Mouse (Mus musculus) testis, postnatal 10 days (tissue): Measurements from ENCODE around the gene Cep126.

Experiments used
- DNase-seq: peaks from one replicate; pipeline ENCODE4 v3.0.0; 2021; ENCODE audit warnings: low spot score

Cep126 gene

DNA sequence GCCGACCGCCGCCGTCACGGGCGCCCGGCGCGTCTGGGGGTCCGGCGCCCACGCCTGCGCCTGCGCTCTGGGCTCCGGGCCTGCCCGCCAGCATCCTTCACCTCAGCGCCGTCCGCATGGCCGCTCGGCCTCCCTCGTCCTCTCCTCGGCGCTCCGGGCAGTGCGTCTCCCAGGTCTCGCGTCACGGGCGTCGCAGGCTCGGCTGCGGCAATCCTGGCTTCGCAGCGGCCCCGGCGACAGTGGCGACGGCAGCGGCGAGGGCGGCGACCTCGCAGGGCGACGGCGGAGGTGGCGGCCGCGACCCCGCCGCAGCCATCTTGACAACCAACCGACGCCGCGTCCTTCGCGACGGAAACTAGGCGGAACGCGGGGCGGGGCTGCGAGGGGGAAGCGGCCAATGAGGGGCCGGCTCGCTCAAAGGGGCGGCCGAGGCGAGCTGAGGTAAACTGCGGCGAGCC is at the start of gene Cep126:
Cep126 (minus strand) TSS at position 178 of the 458 bp plus-strand sequence.
- peak; percentile 93 for DNase-seq

DNA sequence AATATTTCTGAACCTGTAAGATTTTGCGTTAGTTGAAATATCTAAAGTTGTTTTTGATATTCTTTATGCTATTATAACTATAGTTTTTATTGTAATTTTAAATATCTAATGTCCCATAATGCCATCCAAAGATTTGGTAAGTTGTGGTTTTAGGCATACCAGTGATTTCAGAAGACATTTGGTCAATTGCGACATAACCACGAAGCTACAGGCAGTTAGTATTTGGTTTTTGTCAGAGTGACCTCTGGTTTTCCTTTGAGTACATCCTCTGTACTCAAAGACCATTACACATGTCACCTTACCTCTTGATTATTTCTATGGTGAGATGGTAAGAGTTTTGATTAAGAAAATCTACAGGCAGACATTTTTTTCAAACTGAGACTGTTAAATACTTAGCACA is 45.5 kb upstream of the Cep126 start:
- DNase-seq, result no peak

DNA sequence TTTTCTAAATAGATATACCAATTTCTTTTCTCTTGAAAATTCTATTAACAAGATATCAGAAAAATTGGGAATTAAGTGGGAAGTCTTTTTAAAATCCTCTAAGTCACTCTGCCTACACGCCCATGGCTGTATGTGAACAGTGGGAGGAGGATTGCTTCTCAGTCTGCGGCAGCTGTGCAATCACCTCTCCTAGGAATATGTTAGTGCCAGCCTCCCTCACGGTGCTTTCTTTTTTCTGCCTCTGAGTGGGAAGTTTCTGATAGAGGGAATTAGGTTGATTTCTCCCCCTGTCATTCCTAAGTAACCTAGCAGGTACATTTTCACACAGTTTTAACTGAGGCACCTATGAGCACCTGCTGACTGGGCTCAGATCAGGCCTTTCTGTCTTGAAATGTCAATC is 43.0 kb upstream of the Cep126 start:
- no peak for DNase-seq

DNA sequence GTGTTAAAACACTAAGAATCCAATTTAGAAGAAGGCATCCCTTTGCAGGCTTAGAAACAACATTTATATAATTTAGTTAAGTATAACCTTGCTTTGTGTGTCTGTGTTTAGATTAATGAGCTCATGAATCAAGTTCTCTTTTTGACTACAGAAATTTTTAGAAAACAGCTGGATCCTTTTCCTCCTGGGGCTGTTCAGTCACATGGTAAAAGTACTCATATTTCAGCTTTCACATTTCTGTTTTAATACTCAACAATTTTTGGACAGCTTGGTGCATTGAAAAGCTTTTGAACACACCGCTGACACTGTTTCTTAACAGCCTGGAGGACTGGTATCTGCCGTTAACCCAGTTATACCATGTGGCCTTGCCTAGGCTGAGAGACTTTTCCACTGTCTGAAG is 22.9 kb upstream of the Cep126 start:
- DNase-seq, result no peak

DNA sequence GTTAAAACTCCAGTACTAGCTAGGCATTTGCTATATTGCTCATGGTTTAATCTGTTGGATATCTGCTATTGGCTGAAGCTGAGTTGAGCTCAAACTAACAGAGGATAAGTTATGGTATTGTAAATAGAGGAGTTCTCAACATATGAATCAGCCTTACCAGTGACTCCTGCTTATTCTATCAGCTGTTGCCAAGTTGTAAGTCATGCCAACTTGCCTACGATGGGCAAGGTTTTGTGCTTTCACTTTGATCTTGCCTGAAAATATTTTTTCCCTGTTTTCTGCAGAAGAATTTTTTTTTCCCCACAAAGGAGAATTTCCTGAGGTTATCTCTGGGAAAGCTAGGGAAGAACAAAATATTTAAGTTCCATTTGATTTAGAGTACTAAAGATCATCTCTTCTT is 5.4 kb upstream of the Cep126 start:
- no peak for DNase-seq

DNA sequence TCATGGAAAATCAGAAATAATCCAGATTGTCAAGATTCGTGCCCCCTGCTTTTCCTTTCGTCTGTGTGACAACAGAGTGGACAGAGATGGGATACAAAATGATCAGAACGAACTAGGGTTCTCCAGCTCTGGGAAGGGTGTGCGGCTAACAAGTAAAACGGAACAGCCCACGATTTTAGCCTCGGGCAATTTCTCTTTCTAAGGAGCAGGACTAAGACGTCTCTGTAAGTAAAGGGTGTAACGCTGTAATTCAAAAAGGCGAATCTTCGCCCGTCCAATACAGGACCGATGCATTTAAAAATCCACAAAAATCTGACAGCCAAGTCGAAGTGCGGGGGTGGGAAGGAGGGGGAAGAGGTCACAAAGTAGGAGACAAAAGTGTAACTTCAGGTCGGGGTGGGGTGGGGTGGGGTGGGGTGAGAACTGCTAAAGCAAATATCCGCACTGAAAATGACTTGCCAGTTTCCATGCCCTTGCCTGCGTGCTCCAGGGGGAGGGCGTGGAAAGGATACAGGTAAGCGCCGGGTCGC is 443 bp downstream of the Cep126 start:
- no peak for DNase-seq

DNA sequence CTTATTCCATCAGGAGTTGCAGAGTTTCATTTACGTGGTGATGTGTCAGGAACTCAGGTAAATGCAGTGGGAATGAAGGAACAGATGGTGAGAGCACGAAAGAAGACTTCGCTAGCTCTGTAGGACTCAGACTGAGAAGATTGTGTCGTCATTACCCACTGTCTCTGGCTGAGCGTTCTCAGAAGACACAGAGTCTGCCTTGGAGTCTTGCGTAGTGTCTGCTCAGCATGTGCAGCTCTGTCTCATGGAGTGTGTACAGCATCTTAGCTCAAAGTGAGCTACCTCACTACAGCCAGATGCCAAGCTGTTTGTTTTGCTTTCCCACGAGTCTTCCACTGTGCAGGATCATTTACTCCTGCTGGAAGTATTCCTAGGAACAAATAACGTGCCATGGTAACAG is 10.6 kb downstream of the Cep126 start:
- no peak for DNase-seq

DNA sequence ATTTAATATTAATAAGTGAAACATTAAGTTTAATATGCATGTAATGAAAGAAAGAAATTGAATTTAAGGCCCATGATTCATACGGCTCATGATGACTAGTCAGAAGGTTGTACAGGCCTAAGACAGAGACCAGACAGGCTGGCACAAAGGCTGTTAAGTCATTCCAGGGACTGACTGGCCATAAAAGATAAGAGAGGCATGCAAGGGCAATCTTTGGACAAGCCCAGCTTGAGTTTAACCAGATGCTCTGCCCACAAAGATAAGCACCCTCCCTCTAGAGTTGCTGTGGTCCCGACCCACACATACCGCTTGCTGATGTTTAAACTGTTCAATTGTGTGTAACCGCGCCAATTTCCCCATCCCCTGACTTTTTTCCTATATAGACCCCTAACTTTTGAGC is 19.6 kb downstream of the Cep126 start:
- DNase-seq, result no peak

DNA sequence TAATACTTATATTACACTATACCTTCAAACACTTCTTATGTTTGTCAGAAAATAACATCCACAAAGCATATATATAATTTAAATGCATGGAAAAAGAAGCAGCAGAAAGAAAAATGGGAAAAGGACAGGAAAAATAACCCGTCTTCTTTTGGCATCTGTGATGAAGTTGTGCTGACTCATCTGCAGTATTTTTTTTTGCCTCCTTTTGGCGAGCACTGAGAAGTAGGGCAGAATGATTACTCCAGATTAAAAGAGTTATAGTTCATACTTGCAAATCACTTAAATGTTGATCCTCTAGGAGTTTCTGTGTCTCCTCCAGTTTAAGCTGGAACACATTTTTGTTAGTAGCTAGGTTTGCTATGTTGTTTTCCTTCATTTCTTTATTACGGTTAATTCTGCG is 31.0 kb downstream of the Cep126 start:
- DNase-seq, result no peak

DNA sequence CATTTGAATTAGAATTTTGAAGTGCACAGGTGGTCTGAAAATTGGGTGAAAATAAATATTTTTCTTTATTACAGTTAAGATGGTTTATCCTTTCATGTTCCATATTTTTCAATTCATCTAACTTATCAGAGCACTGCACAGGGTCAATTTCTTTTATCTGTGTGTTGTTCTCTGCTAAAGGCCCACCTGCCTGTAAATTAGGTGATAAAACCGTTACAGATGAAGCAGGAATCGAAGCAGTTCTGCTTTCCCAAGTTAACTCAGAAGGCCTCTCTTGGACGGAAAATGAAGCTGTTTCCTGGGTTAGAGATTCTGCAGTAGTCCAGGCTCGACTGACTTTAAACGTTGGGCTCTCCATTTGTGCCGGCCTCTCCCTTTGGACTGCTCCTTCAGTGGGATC is 33.1 kb downstream of the Cep126 start:
- DNase-seq, result no peak

DNA sequence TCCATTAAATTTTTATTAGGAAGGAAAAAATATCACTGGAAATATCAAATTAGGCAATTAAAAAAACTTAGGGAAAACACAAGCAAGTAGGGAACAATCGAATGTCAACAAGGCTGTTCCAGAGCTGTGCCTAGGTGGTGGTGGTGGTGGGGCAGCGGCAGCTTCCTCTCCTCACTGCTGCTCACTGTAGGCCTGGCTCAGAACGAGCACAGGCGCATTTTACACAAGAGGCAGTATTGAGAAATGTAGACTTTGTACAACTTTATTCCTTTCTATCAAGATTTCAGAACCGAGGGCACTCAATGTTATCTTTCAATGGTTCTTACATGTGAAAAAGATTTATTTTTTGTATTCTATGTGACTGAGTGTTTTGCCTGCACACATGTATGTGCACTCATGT is 55.2 kb downstream of the Cep126 start:
- DNase-seq, result no peak

DNA sequence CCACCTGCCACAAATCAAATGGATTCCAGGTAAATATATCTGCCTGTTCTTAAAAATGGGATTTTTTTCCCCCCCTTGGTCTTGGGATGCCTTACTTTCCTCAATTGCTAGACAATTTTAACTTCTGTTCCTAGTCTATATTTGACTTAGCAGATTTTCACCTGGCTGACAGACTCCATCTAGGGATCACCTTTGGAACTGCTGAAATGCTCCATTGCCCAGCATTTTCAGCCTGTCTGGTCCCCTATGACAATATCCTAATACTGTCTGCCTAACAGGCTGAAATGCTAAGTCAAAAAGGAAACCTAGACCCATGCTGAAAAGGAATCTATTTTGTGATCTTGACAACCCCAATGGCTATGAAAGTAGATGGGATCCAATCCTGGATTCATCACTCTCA is 59.7 kb downstream of the Cep126 start:
- no peak for DNase-seq

DNA sequence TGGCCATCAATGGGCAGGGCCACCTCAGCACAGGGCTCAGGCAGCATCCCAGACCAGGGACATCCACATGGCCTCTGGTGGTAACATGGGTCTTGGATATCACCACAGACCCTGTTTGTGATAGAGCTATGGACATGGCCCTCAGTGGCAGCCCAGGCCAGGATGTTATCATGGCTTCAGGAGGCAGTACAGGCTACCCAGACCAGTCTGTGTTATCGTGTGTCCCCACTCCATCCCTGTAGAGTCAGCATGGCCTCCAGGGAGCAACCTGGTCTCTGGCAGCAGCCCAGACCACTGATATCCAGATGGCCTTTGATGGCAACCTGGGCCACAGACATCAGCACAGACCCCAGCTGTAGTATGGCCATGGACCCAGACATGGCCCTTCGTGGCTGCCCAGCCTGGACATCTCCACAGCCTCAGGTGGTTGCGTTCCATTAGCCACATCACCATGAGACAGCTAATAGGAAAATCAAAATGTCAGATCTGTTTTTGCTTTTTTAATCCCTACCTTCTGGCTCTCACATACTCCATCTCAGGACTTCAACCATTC is 60.8 kb downstream of the Cep126 start:
- DNase-seq, result no peak

DNA sequence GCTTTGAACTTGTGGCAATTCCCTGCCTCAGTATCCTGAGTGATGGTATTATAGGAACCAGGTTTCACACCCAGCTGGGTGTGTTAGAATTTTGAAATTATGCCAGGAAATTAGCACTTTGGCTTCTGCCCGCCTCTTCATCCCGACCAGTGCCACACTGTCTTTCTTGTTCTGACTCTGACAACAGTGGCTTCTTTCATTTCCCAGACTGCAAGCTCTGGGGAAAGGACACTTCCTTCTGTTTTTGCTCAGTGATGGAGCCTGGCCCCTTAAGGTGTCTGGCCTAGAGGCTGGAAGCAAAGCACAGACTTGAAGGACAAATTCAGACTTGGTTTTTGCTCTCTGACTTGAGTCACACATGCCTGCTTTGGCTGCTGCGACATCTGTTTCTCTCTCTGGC is 74.5 kb downstream of the Cep126 start:
- no peak for DNase-seq

DNA sequence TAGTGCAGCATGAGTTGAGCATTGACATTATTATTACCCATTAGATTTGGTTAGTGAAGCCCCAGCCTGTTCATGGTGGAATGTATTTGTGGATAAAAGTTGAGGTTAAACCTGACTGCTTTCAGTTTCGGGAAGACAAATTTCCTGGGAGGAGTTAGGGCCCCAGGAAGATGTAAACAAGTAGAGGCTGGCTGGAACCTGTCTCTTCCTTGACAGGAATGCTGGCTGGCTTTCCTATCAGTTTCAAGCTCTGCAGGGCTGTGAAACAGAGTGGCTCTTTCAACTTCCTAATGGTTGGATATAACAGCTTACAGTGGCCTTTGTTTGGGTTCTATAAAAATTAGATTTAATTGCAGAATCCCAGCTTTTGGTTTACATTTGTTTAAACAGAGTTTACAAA is 79.3 kb downstream of the Cep126 start:
- no peak for DNase-seq

DNA sequence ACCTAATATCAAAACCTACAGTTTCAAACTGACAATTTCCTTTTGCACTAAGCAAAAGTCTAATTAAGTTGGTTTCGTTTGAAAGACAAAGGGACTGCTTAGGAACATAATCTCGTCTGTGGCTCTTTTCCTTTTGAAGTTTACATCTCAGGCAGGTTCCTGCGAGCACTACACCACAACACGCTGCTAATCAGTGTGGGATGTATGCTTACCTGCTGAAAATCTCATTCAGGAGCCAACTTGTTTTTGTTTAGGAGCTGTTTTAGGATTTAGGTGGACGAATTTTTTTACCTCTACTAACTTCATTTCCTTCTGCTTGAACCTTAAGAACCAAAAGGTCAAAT is 91.1 kb downstream of the Cep126 start:
- no peak for DNase-seq

DNA sequence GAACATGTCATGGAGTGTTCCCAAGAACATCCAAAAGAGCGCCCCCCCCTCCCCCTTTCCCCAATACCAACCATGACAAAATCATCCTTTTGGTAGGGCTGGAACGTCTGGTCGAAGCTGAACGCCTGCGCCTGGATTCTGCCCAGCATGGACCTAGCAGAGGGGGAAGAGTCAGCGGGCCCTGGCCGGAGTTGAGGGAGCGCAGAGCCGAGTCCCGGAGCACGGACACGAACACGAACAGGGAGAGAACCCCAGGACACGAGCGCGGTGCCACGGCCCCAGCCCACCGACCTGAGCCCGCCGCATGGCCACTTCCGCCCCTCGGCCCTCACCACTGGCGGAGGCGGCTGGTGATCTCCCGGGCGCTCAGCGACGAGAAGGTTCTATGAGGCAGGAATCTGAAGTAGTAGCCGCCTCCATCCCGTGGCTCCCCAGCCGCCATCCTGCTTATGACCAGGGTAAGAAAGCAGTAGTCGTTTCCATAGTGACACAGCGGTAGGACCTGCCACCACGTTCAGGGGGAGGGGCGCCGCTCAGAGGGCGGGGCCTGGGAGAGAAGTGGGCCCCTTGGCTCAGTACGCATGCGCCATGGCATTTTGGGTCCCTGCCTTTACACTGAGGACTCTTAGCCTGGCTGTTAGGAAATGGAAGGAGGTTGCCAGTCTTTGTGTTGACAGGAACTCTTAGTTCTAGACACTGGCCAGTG is 91.6 kb downstream of the Cep126 start, which contains the start of gene Cfap300:
Cfap300 (minus strand) TSS at position 486 of the 706 bp plus-strand sequence.
- peak; percentile 98 for DNase-seq

DNA sequence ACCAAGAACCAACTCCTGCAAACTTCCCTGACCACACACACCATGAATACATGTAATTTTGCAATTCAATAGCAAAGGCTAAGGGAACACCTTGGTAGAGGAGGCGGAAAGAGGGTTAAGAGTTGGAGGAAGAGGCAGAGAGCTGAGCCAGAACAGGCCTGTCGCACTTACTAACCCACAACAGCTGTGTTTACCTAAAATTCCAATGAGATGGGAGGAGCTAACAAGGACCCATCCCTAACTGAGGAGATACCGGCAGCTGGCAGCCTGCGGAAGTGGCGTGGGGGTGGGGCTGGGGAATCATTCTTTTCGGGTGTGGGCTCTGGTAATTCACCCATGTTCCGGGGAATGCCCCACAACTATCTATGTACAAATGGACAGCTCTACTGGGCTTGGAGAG is 98.5 kb downstream of the Cep126 start:
- DNase-seq, result no peak

DNA sequence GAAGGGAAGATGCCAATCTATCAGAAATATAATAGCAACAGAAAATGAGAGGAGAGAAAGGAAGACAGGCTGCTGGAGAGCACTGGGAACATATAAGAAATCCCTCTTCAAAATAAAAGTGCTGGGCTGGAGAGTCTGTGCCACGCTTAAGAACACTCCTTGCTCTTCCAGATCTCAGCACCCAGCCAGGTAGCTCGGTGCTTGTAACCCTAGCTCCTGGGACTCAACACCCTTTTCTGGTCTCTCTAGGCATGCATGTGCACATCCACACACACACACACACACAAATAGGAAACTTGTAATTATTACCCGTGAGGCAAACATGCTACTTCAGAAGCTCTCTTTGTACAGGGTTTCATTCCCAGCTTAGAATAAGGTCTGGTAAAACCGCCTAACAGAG is 99.0 kb downstream of the Cep126 start:
- no peak for DNase-seq

DNA sequence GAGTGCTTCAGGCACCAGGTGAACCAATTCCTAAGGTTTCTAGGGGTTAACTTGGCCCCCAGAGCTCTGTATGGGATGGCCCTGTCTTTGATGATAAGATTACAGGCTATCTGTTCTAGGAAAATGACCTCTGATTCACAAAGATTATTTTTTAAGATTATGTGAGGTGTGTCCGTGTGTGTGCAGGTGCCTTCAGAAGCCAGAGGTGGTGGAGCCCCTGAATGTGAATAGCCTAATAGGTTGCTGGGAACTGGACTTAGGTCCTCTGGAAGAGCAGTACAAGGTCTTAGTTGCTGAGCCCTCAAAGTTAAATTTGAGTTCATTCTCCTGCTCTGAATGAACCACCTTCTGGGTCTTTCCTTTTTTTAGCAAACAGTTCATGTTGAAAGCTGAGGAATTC is 100.0 kb downstream of the Cep126 start:
- no peak for DNase-seq

DNA sequence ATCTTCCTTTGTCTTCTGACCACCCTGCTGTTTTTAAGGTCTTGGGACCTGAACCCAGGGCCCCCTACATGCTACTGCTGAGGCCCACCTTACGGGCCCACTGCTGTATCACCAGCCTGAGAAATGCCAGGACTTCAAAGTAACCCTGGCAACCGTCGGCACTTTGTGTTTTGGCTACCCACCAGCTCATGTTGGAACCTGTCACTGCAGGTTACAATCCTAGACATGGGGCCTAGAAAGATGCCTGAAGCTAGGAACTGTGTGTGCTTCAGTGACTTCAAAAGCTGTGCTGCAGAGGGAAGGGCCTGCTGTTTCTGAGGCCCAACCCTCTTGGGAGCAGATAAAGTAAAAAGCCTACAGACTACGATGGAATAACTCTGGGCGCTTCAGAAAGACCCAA is 101.2 kb downstream of the Cep126 start:
- no peak for DNase-seq
